Mouse (Mus musculus) gastrocnemius, adult 18-20 months (tissue): ENCODE measurements around the gene Pus10. TPM values are rescaled to one million over a fixed set of nuclear protein-coding genes. Genes with fewer than 3 reads are reported as not detected.
A peak's percentile ranks its signal among the peaks of the same experiment; 100 is the strongest.

Experiments
- DNase-seq: peaks from one replicate; pipeline ENCODE4 v3.0.0; 2021; ENCODE audit warnings: low spot score
- long read RNA-seq, 2 experiments: library from polyadenylated mRNA; stranded (forward); transcript quantifications; one replicate each; pipeline ENCODE4 v2.0.0; 2021
- total RNA-seq, 2 experiments: library from RNA; stranded (reverse); gene quantifications; 2 replicates each; pipeline ENCODE4 v1.2.3; 2021

Pus10 gene
- total RNA-seq, result 10 to 100 TPM; 13.7 to 17.9 TPM
- long read RNA-seq, experiment 1, transcript Pus10-202 (18 exons, 3,559 nt), result major isoform, 9 of 22 reads
- long read RNA-seq, experiment 1, partial matches to known transcripts, result 2 of 22 reads
- long read RNA-seq, experiment 1, other reads (novel, unspliced or antisense), result 6 of 22 reads
- long read RNA-seq, experiment 2, transcript Pus10-202 (18 exons, 3,559 nt), result major isoform, 7 of 18 reads
- long read RNA-seq, experiment 2, partial matches to known transcripts, result 3 of 18 reads
- long read RNA-seq, experiment 2, other reads (novel, unspliced or antisense), result 5 of 18 reads

GRCm38 (mm10) chr11:23665311-23665786, at the start of gene Pus10:
TSS of gene Pus10 (plus strand) at chr11:23665674.
- peak; percentile 47 for DNase-seq

DNA sequence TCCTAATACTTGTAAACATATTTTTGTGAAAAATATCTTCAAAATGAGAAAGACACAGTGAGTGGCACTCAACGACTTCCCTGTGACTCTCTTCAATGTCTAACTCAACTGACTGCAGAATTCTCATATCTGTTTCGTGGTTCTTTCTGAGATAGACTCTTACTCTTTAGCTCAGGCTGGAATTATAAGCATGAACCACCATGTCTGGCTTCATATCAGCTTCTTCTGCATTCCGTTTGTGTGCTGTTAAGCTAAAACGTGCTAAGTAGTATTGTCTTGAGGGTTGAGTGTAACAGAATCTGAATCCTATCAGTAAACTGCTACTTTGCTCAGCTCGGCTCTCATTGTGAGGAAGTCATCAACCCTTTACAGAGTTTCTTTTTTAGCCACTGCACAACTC, 46.5 kb upstream of the Pus10 start:
- no peak for DNase-seq

GRCm38 (mm10) chr11:23630664-23631063, 34.8 kb upstream of the Pus10 start:
- no peak for DNase-seq

DNA sequence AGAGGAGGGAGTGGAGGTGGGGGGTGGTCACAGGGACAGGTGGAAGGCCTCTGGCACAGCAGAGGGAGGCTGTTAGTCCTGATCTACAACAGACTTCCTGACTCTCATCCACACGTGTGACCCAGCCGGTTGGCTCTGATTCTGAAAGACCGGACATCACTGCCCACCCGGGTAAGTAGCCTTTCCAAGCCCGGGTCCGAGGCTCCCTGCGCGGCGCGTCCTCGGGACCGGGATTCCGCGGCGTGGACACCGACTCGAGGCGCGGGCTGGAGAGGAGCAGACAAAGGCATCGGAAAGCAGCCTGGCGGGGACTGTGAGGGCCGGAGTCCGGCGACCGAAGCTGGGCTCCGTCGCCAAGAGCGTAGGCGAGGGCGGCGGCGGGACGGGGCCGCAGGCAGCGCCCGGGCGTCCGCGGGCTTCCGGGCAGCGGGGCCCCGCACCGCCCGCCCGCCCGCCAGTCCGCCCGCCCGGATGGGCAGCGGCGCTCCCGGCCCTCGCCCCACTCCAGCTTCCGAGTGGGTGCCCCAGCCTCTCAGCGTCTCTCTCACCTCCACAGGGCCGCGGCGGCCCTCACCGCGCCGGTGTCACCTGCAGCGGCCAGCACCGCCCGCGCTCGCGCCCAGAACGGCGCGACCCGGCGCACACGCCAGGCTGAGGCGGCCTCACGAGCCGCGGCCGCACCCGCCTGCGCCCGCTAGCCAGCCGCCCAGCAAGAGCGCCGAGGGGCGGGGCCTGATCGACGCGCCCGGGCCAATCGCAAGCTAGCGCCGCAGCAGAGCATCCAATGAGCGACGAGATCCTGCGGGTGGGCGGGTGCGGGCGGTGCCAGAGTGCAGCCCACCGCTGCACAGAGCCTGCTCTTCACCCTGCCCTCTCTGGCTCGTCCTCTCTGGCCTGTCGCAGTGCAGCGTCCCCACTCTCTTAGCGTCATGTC, 32.3 kb upstream of the Pus10 start, which contains the start of gene 0610010F05Rik:
TSS of gene 0610010F05Rik (minus strand) at position 695 of the 934 bp plus-strand sequence.
- DNase-seq, result peak; percentile 81

DNA sequence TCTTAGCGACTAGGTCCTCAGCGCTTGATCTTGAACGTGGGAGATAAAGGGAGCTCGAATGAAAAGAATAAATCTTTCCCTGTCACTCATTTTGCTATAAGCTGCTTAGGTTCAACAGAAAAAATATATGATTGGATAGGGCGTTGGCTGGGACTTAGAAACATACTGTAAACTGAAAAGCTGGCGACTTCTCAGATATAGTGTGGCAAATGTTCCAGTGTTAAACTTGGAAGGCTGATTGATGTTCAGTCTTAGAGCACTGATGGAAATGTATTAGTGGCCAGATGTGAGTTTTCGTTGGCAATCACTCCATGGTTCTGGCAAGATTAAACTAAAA, 31.6 kb upstream of the Pus10 start:
- no peak for DNase-seq

DNA sequence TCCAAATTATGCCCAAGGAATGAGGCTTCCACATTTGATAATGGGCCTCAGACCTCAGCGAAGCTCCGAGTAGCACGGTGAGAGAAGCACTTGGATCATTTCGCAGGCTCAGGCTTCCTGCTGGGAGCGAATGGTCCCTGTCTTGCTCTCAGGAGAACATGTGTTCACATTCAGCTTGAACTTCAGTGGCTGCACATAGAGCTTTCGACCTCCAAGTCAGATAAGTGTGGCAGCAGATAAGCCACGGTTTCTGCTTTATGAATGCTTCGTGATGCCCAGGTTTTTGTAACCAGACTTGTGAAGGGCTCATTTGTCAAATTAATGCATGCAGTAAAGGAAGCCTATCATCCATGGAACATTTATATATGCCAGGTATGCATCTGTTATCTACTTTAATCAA, 30.9 kb upstream of the Pus10 start:
- DNase-seq, result no peak

- DNase-seq, result no peak
Measured at GRCm38 (mm10) chr11:23647431-23647830, 18.0 kb upstream of the Pus10 start.

DNA sequence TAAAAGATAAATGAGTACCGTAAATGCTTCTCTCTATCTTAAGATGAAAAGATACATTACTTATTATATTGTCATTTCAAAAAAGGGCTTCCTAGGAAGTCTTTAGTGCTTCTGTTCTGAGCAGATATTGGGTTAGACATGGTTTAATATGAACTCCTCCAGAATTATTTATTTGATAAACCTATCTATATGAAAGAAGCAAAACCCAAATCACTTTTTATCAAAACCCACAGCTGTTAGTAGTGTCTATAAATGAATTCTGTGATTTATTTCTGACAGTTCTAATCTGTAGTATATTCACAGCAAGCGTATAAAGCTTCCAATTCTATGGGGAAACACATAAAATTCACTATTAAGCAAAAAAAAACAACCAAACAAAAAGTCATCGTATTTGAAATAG, 17.6 kb upstream of the Pus10 start:
- no peak for DNase-seq

DNA sequence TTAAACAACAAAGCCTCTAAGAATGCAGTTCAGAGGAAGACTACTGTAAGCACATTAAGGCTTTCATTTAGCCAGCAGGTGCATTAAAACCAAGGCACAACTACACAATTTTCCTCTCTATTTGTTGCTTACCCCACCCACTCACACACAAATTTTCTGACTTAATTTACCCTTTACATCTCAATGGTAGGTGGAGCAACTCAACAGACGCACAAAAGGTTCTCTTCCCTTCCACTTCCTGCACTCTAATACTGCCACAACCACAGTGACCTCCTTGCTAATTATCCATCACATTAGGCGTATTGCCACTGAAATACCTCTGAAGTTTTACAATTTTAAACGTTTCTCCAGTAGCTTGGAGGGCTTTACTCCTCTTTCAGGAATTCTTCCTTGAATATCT, 11.8 kb upstream of the Pus10 start:
- DNase-seq, result no peak

- no peak for DNase-seq
Measured at GRCm38 (mm10) chr11:23657791-23658190, 7.7 kb upstream of the Pus10 start.

GRCm38 (mm10) chr11:23664232-23664631, 1.2 kb upstream of the Pus10 start:
- no peak for DNase-seq

- DNase-seq, result peak; percentile 90
Measured at GRCm38 (mm10) chr11:23665798-23666501, 476 bp downstream of the Pus10 start, which contains the start of gene Pex13. TSS of gene Pex13 (minus strand) at chr11:23665959.

GRCm38 (mm10) chr11:23666526-23666925, 1.1 kb downstream of the Pus10 start:
- DNase-seq, result no peak

- no peak for DNase-seq
Measured at GRCm38 (mm10) chr11:23667128-23667527, 1.7 kb downstream of the Pus10 start.

DNA sequence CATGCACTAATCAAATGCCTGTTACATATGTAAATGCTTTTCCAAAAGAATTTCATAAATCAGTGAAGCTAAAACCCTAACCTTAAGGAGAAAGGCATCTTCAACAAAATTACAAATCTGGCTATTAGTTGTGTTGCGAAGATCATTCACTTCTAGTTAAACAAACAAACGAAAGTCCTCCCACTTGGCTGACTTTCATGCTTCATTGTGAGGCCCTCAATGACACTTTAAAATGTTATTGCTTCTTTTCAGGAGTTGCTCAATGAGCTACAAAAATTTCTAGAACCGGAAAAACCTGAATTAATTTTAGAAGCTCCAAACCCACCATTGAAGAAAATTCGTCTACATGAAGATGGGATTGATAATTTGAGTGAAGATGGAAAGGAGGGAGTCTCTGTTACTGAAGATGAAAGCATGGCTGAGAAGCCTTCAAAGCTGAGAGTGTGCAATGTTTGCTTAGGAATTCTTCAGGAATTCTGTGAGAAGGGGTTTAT, 6.8 kb downstream of the Pus10 start:
- DNase-seq, result no peak

- DNase-seq, result no peak
Measured at GRCm38 (mm10) chr11:23676100-23676499, 10.6 kb downstream of the Pus10 start.

GRCm38 (mm10) chr11:23679044-23679642, 13.7 kb downstream of the Pus10 start:
- DNase-seq, result peak; percentile 70

DNA sequence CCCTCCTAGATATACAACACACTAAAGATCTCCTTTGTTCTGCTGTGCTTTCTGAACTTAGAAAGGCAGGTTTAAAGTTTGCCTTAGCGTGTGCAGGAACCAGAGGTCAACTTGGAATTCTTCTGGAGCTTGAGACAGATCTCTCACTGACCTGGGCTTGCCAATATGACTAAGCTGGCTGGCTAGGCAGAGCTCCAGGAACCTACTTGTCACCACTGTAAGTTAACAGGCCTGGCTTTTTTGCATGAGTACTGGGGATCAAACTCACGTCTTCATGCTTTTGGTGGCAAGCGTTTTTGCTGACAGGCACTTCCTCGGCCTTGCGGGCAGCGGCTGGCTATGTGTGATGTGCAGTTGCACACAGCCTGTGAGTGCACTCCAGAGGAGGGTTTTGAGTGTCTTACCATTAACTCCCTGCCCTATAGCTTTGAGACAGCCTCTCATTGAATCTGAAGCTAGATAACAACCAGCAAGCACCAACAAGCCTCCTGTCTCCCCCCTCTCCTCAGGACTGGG, 15.0 kb downstream of the Pus10 start:
- DNase-seq, result no peak

- DNase-seq, result no peak
Measured at GRCm38 (mm10) chr11:23682561-23682960, 17.1 kb downstream of the Pus10 start.

- no peak for DNase-seq
Measured at GRCm38 (mm10) chr11:23686671-23687070, 21.2 kb downstream of the Pus10 start.

GRCm38 (mm10) chr11:23688060-23688459, 22.6 kb downstream of the Pus10 start:
- no peak for DNase-seq
